Mouse (Mus musculus) cortical plate, adult 2 months (tissue): ENCODE results near the gene Shc3.

Source experiments
- CTCF ChIP-seq: fragments of 200-500 bp; IDR thresholded peaks from 2 replicates; pipeline ENCODE4 v1.5.1; 2011; ENCODE audit warnings: mild to moderate bottlenecking, control low read depth, low read length; ENCODE audit not compliant: insufficient read depth; ENCODE audit errors: extremely low read depth
- POLR2A ChIP-seq: fragments of 200-500 bp; IDR thresholded peaks from 2 replicates; pipeline ENCODE4 v1.6.1; 2011; ENCODE audit warnings: mild to moderate bottlenecking, low read length, control low read depth; ENCODE audit not compliant: insufficient read depth; ENCODE audit errors: extremely low read depth

DNA sequence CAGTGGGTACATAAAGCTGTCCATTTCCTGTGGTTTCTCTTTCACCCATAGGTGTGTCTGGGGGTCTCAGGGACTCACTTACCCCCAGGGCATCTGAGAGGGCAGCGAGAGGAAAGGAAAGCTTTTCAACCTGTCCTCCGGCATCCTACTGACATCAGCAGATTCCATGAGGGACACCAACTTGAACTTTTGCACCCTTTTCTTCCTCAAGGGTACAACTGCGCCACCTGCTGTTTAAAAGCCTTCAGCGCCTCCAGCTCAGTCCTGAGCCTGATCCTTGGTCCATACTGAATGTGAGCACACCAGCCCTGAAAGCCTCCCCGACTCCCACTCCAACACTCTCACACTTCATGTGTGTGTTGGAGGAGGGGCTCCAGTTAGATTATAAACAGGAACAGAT lies 144.6 kb downstream of the Shc3 start:
- TF ChIP-seq CTCF (peak; percentile 65), POLR2A (no peak)
